Comparison of ENCODE assay signal across 8 mouse cellular contexts in the genomic region with DNA sequence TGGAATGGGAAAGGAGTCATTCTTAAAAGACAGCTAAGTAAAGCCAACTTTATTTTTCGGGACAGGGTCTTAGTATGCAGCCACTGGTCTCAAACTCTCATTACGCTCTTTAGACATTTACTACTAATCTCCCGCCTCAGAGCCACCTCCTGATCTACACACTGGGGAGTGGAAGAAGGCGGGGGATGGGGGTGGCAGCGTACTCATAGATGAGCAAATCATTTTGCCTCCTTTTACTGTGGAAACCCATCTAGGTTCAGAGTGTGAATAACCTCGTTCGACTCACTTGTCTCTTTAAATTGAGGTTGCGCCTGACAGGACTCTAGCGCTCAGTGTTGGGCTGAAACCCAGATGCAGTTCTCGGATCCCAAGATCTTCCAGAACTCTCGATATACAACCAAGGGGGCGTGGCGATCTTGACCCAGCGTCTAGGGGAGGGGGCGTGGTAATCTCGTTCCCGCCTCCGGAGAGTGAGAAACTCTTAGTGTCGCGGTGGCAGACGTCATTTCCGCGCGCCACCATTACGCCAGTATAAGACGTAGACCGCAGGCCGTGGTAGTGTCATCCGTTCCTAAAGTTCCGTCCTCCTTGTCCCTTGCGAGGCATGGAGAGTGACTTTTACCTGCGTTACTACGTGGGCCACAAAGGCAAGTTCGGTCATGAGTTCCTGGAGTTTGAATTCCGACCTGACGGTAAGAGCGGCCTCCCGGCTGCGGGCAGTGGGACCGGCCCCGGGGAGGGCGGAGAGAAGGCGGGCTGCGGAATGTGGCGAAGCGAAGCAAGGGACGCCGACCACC. TPM values are rescaled to one million over a fixed set of nuclear protein-coding genes. Genes with fewer than 3 reads are reported as not detected.
DNase-seq lines count a peak whose midpoint lies in the region; ATAC-seq lines count a peak whose summit lies in the region.

Gene Magoh, plus strand, starts transcription at position 502 of the 797 bp plus-strand sequence.

- H3K4me1 ChIP-seq in brown adipose tissue, adult 24 weeks (ENCODE audit: control insufficient read depth, insufficient read depth, insufficient read length, low read length): peaks cover 2% of the 10 kb centered on the region; the same call in 1 of the 2 replicates
- peaks cover 13% of the 10 kb centered on the region for H3K4me1 ChIP-seq in heart, embryonic 13.5 days
- peaks cover 21% of the 10 kb centered on the region for H3K4me1 ChIP-seq in liver, embryonic 12.5 days
- H3K4me1 ChIP-seq in stomach, embryonic 15.5 days: peaks cover 11% of the 10 kb centered on the region; the same call in 1 of the 2 replicates

- H3K4me2 ChIP-seq in heart, embryonic 13.5 days: peak within 1 kb of the TSS; percentile 91
- H3K4me2 ChIP-seq in liver, embryonic 12.5 days: peak within 1 kb of the TSS; percentile 86
- H3K4me2 ChIP-seq in stomach, embryonic 15.5 days: peak within 1 kb of the TSS; percentile 74

- 3% methylated on average over 48 of the region's 48 CpGs for WGBS in heart, embryonic 13.5 days
- 2% methylated on average over 48 of the region's 48 CpGs for WGBS in liver, embryonic 12.5 days (ENCODE audit: insufficient replicate concordance)
- WGBS in stomach, embryonic 15.5 days: 2% methylated on average over 48 of the region's 48 CpGs

- peak; percentile 98 for DNase-seq in CD4-positive, CD25-positive, alpha-beta regulatory T cell, adult 2 months (ENCODE audit: low read depth, low spot score)
- peak; percentile 37 for DNase-seq in fat pad, adult 2 months (ENCODE audit: extremely low read depth, low read depth, low spot score)
- DNase-seq in kidney, postnatal 10 days: peak; percentile 99
- peak; percentile 93 for DNase-seq in natural killer cell, adult 2 months (ENCODE audit: low spot score in 2 of 2)

- H3K27me3 ChIP-seq in heart, embryonic 13.5 days (replicated peaks): no peaks in the 10 kb centered on the region
- no peaks in the 10 kb centered on the region for H3K27me3 ChIP-seq in liver, embryonic 12.5 days (replicated peaks)
- no peaks in the 10 kb centered on the region for H3K27me3 ChIP-seq in stomach, embryonic 15.5 days (replicated peaks)

- H3K9ac ChIP-seq in heart, embryonic 13.5 days: peak within 1 kb of the TSS; percentile 94
- H3K9ac ChIP-seq in liver, embryonic 12.5 days: peak within 1 kb of the TSS; percentile 87
- H3K9ac ChIP-seq in stomach, embryonic 15.5 days: peak within 1 kb of the TSS; percentile 80

- H3K9me3 ChIP-seq in heart, embryonic 13.5 days: no peaks in the 10 kb centered on the region
- H3K9me3 ChIP-seq in liver, embryonic 12.5 days (replicated peaks): no peaks in the 10 kb centered on the region
- no peaks in the 10 kb centered on the region for H3K9me3 ChIP-seq in stomach, embryonic 15.5 days

- peak within 1 kb of the TSS; percentile 84 for H3K4me3 ChIP-seq in brown adipose tissue, adult 24 weeks (ENCODE audit: insufficient read depth, low read depth, low read length)
- peak within 1 kb of the TSS; percentile 93 for H3K4me3 ChIP-seq in heart, embryonic 13.5 days
- H3K4me3 ChIP-seq in liver, embryonic 12.5 days: peak within 1 kb of the TSS; percentile 84
- H3K4me3 ChIP-seq in stomach, embryonic 15.5 days (replicated peaks): peak within 1 kb of the TSS; percentile 77

- H3K27ac ChIP-seq in brown adipose tissue, adult 24 weeks (replicated peaks; ENCODE audit: low read depth, low read length): peak within 1 kb of the TSS; percentile 78
- peak within 1 kb of the TSS; percentile 76 for H3K27ac ChIP-seq in heart, embryonic 13.5 days (replicated peaks)
- H3K27ac ChIP-seq in liver, embryonic 12.5 days: peak within 1 kb of the TSS; percentile 77
- H3K27ac ChIP-seq in stomach, embryonic 15.5 days: peak within 1 kb of the TSS; percentile 73

- peak; percentile 92 for ATAC-seq in heart, embryonic 13.5 days (ENCODE audit: extremely low read depth, insufficient number of reproducible peaks, low FRiP score, low TSS enrichment)
- ATAC-seq in liver, embryonic 12.5 days: peak; percentile 96
- ATAC-seq in stomach, embryonic 15.5 days (ENCODE audit: insufficient read depth, low FRiP score, low read depth): peak; percentile 94

- peaks cover 36% of the 10 kb centered on the region for H3K36me3 ChIP-seq in heart, embryonic 13.5 days
- H3K36me3 ChIP-seq in liver, embryonic 12.5 days: peaks cover 36% of the 10 kb centered on the region
- peaks cover 21% of the 10 kb centered on the region for H3K36me3 ChIP-seq in stomach, embryonic 15.5 days

RNA-seq across cellular contexts. Expression of gene Magoh, which starts in this region (rescaled TPM):
- polyA plus RNA-seq in brown adipose tissue, adult 24 weeks (2012; ENCODE audit: insufficient read depth, insufficient read length, missing spikeins): 77.1 and 95.2 TPM in 2 replicates
- polyA plus RNA-seq in heart, embryonic 13.5 days (2015; fragmentation: Nextera tagmentation; extraction: Ambion mirVana): 94.1 and 99.9 TPM in 2 replicates
- 140 and 151 TPM in 2 replicates for polyA plus RNA-seq in liver, embryonic 12.5 days (2016; fragmentation: Nextera tagmentation; extraction: Ambion mirVana)
- 181 and 193 TPM in 2 replicates for polyA plus RNA-seq in stomach, embryonic 15.5 days (2015; fragmentation: Nextera tagmentation; extraction: Ambion mirVana)

Comparison
In these comparisons a context has a peak if more than half of its experiments do, and no peak if none do; other contexts are left out.
1. Peak in every context shown above with its lines: DNase-seq, ATAC-seq, H3K4me3 ChIP-seq and H3K27ac ChIP-seq.
2. DNase-seq: peak in every context shown above with its lines; median percentile 99 in kidney, postnatal 10 days; 98 in CD4-positive, CD25-positive, alpha-beta regulatory T cell, adult 2 months; 93 in natural killer cell, adult 2 months; 37 in fat pad, adult 2 months.